Mouse (Mus musculus) adrenal gland, adult 8-10 months (tissue): ENCODE data around the gene Cd79b. TPM values are rescaled to one million over a fixed set of nuclear protein-coding genes. Genes with fewer than 3 reads are reported as not detected.

Experiments
- DNase-seq: peaks from one replicate; pipeline ENCODE4 v3.0.0; 2022
- total RNA-seq, 4 experiments: library from RNA; stranded (reverse); gene quantifications; 2 replicates each; pipeline ENCODE4 v1.2.4; 2022

The Cd79b gene
- total RNA-seq, 4 experiments from 2014 or later, result 1.2 to 2.3 (median 1.6) TPM

DNA sequence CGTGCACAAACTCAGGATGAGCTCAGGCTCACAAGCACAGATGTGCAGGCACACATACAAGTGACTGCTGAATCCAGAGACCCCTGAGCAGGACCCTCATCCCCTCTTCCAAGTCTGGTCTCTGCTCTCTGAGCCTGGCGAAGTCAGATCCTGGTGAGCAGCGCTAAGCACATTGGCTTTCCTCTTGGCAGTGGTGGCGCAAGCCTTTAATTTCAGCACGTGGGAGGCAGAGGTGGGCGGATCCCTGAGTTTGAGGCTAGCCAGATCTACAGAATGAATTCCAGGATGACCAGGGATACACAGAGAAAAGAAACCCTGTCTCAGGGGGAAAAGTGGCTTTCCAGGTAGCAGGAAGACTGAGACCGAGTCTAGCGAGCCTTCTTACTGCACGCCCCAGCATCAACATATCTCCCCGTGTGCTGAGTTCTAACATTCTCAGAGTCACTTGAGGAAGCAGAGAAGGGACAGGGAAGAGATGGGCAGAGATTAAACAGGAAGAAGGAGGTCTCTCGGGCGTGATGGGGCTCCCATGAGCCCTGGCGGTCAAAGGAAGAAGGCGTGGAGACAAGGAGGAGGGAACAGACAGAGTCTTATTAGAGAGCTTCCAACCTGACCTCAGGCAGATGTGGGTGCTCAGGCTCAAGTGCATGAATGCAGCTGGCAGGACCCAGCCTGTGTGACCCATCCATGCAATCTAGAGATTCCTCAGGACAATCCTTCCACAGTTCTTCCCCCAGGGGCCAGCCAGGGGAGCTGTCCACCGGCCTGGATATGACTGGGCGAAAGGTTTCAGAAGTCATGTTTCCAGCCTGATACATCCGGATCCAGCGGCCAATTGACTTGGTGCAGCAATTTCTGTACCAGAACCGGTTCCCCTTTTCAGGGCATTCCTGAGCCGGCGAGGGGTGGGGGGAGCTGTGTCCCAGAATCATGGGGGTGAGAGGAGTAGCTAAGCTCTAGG lies 4.1 kb upstream of the Cd79b start:
- no peak for DNase-seq

DNA sequence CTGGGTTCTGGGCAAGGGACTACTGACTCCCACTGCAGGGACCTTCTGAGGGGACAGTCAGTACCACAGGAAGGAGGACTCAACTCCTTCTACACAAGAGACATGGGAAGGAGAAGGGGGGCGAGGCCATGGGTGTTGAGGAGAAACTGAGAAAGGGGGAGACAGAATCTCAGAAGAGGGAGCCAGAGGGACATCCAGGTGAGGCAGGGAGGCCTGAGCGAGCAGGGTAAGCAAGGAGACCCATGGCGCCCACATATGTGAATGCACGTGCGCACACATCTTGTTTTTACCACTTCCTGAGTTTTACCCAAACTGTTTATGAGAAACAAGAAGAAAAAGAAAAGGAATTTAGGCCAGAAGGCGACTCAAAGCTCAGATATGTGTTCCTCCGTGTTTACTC lies 3.2 kb upstream of the Cd79b start:
- DNase-seq, result no peak

DNA sequence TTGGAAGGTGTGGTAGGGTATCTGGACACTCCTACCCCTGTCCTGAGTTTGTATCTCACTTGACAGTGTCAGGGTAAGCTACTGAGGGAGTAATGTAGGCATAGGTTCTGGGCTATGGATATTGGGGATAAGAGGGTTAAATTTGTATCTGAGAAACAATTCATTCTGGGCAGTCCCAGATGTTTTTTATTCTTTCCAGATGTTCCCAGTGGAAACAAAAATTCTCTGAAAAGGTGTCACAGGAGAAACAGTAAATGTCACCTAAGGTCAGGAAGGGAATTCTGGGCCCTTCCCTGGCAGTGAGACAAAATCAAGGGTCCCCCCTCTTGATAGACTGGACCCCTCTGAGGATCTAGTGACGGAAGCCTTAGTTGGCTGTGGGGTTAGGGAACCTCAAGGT lies 1.9 kb upstream of the Cd79b start:
- no peak for DNase-seq

DNA sequence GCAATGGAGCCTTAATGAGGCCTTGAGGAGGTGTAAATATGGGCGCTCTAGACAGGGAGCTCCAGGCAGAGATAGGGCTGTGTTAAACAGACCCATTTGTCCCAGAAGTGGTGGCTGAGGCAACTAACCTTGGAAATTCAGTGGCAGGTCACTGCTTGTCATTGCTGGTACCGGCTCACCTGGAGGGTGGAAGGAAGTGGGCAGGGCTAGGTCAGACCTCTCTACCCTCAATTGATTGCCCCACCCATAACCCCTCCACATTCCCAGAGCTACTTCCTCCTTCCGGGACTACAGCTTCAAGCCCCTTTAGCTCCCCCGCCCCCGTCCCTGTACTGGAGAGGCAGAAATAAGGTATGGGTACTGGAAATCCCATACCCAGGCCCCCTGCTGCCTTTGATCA lies 1.0 kb downstream of the Cd79b start:
- no peak for DNase-seq

DNA sequence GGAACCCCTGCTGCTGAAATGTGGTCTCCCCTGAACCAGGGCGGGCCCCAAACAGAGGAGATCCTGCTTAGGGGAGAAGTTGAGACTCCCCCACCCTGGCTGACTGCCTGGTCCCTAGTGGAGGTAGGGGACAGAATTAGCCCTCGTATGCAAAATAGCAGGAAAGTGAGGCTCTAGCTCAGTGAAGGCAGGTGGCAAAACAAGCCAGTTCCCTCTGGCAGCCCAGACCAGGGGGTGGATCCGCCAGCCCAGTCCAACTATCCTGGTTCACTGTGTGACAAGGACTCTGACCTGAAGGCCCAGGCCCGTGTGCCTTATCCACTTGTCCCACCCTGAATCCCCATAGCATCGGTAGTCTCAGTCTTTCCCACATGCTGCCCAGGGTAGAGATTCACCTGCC lies 4.4 kb downstream of the Cd79b start:
- DNase-seq, result no peak

DNA sequence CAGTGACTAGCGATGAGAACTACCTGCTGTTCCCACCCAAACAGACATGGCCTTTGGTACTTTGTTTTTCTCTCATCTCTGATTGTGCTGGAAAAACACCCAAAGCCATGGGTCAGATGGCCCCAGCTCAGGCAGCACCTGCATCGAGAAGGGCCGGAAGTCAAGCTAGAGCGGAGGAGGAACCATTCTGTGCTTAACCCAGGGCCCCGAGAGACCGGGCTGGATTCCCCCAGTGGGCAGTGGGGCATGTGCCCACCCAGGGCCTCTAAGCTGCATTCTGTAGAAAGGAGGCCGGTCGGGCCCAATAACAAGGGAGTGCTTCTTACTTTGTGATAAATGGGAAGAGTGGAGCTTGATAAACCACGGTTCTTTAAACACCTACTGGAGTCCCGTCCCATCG lies 6.4 kb downstream of the Cd79b start:
- no peak for DNase-seq

DNA sequence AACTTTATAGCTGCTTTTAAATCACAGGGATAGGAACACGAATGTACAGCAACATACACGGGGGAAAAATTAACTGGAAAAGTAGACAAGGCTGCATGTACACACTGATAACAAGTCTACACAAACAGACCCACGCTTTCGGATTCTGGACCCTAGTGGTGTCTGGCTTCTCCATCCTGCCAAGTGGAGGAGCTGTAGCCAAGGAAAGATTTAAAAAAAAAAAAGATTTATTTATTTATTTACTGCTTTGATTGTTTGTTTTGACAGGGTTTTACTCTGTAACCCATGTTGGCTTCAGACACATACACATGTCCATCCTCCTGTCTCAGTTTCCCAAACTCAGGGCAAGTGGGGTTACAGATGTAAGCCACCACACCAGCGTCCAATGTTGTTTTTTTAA lies 7.1 kb downstream of the Cd79b start:
- no peak for DNase-seq

DNA sequence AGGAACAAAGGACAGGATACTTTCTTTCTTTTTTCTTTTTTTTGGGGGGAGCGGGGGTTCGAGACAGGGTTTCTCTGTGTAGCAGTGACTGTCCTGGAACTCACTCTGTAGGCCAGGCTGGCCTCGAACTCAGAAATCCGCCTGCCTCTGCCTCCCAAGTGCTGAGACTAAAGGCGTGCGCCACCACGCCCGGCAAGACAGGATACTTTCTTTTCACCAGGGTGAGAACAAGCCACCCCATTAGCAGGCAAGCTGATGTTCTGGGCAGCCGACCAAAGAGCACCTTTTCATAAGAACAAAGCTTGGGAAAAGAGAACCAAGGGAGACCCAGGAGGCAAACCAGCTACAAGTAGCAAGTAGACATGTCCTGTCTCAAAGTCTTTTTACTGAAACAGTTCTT lies 7.8 kb downstream of the Cd79b start:
- DNase-seq, result no peak

DNA sequence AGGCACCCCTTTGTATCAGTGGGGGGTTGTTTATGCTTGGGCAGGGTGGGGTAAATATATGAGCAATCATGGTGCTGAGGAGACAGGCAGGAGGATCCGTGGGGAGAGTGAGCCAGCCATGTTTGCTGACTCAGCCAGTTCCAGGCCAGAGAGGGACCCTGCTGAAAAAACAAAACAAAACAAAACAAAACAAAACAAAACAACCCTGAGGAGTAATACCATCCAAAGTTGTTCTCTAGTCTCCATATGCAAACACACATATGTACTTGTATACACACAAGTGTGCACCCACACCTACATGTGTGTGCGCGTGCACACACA lies 8.5 kb downstream of the Cd79b start:
- DNase-seq, result no peak

DNA sequence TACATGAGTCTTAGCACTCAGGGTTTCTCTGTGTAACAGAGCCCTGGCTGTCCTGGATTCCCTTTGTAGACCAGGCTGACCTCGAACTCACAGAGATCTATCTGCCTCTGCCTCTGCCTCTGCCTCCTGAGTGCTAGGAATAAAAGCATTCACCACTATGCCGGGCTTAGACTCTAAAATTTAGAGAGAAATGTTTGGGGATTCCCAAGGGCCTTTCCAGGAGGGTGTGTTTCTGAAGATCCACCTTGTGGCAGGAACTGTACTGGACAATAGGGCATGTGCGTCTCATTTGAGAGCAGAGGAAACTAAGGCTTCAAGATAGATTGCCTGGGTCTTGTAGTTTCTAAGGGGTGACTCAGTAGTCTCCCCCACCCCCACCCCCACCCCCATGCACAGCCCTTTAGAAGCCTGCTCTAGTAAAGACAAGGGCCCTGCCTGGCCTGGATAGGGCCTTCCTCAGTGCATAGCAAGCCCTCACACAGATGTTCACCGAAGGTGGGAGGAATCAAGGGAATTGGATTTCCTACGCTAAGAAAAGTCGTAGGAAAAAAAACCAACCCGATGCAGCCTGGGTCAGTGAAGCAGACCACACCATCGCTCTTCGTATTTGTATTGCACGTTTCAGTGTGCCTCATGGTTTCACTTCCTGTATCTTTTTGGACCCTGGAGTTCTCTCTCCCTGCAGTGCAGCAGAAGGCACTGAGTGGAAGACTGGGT lies 9.1 kb downstream of the Cd79b start:
- DNase-seq, result no peak

DNA sequence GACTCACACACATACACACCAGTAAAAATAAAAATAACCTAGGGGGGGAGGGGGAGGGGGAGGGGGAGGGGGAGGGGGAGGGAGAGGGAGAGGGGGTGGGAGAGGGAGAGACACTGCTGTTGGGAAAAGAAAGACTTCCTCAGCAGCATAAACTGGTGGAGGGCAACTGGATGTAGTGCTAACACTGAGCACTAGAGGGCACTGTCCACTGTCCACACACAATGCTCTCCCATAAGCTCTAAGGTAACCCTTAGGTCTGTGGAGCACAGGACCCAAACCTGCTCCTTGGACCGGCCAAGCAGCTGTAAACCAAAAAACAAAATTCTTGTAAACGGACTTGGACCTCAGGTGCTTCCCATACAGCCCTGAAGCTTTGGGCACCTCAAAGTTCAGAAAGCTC lies 11.9 kb downstream of the Cd79b start:
- no peak for DNase-seq

DNA sequence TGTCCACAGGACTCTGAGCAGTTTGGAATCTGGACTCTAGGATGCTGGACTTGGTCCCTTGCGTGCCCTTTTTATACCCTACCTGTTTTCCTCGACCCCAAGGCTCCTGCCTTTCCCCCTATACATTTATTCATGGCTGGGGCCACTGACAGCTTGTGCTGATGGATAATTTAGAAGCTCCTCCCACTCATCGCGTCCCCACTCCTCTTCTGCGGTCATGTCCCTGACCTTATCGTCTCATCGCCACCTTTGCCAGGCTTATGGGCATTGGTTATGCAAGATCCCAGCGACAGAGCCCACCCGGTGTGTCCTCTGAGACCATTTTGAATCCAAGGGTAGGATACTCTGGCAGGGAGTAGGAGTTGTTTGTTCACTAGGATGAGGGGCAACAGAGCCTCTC lies 12.8 kb downstream of the Cd79b start, which contains the start of gene Gh:
Gene Gh, minus strand, starts transcription at position 101 of the 400 bp plus-strand sequence.
- DNase-seq, result no peak

DNA sequence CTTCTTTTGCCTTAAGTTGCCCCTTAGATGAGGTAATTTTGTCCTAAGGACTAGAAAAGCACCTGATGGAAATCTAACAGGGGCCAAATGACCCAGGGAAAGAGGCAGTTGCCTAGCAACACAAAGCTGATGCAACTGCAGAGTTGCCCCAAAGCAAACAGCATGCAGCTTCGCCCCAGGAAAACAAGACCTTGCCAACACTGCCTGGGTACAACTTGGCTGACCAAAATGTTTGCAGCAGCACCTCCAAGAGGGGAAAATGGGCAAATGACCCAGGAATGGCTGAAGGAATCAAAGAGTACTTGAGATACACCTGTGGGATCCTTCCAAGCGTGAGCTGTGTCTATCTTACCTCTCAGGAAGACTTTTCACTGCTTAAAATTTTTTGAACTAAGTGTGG lies 22.7 kb downstream of the Cd79b start:
- no peak for DNase-seq

DNA sequence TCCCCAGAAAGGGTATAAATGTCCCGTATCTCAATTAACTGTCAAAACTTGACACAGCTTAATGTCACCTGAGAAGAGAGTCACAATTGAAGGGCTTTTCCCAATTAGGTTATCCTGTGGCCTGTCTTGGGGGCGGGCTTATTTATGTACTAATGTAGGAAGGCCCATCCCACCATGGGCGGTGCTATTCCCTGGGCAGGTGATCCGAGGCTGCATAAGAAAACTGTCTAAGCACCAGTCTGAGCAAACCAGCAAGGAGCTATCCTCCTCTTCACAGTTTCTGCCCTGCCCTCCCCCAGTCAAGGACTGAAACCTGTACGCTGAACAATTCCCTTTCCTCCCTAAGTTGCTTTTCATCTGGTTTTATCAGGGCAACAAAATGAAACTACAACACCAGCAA lies 24.2 kb downstream of the Cd79b start:
- no peak for DNase-seq

DNA sequence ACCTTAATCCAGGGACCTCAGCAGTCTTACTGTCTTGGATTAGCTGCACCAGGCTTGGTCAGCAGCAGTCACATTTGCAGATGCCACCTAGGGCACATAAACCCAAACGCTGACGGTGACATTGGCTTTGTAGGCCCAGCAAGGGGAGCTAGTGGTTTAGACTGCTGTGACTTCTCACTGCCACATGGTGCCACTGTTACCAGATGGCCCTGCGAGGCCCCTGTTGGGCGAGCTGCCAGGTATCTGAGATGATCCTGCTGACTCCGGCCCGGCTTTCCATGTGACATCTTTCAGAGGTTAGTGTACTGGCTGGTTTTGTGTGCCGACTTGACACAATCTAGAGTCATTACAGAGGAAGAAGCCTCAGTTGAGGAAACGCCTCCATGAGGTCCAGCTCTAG lies 25.2 kb downstream of the Cd79b start:
- DNase-seq, result peak; percentile 69

DNA sequence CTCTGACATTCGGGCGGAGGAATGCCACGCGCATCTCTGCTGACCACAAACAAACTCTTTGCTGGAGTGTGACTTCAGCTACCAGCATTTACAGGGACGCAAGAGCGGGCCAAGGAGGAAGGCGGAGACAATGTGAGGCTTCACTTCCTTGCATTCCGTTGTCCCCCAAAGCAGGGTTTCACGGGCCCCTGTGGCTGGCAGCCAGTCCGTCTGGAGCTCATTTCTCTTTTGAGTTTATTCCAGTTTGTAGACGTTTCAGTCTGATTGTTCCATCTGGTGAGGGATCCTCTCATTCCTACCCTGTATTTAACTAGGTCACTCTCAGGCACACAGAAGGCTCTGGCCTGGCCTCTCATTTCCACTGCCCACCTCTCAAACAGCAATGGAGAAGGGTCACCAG lies 27.6 kb downstream of the Cd79b start:
- no peak for DNase-seq

DNA sequence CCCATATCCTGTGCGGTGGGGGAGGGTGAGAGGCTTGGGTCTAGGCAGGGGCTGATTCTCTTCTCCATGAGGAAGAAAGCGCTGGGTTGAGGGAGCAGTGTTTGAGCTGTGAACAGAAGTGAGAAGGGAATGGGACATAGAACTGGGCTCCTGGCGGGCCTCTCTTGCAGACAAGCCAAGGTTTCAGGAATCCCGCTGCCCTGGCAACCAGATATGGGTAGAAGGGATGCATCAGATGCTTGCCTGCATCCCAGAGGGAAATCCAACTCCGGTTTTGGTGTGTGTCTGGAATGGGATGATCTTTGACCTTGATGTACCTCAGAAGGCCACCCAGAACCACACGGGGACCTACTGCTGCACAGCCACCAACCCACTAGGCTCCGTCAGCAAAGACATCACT lies 28.4 kb downstream of the Cd79b start:
- DNase-seq, result no peak

DNA sequence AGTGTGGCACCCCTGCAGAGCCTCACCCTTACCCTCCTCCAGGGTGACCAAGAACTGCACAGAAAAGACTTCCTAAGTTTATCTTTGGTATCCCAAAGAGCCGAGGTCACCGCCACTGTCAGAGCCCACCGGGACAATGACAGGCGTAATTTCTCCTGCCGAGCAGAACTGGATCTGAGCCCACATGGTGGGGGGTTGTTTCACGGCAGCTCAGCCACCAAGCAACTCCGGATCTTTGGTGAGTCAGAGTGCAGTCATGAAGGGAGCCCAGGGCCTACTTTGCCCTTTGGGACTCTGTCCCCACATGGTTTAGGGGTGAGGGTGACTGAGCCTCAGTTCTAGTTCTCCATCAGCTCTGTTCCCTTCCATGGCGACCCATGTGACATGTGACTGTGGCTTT lies 30.4 kb downstream of the Cd79b start:
- no peak for DNase-seq

DNA sequence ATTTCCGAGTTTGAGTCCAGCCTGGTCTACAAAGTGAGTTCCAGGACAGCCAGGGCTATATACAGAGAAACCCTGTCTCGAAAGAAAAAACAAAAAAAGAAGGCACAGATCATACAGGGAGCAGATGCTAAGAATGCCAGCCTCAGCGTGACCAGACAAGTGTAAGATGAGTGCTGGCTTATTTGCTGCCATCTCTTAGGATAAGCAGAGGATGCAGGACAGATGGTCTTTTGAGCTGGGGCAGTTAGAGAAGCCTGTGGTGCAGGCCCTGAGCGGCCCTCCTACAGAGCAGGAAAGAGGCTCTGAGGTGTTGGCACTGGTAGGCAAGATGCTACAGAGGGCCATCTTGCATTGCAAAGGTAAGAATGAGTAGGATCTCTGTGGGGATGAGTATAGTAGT lies 31.2 kb downstream of the Cd79b start:
- no peak for DNase-seq

DNA sequence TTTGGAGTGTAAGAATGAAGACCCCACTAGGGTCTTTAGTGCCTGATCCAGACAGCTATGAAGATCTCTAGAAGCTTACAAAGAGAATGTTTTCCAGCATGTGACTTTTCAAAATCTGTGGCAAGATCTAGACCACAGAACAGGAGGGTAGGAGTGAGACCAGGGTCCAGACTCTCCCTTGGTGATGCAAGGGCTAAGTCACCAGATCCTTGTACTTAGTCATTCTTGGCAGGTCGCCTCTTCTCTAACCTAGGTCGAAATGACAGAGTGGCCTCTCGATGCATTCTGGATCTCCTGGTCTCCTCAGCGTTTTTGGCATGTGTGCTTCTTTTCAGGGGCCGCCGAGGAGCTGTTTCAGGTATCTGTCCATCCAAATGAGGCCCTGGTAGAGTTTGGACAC lies 32.1 kb downstream of the Cd79b start:
- DNase-seq, result no peak

DNA sequence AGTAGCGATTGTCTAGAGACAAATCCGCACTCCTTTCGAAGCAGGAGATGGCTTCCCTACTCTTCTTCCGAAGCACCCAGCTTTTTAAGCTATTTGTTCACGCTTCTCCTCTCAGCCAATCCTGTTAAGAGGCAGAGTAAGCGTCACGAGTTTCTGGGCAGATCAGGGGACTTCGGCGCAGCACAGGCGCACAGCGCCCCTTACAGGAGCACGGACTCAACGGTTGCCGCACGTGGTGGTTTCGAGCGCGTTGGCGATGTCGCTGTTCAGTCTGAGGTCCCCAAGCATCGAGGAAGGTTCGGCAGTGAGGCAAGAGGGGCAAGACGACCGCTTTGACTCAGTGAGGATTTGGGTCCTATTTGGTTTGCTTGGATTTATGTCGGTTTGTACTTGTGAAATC lies 38.1 kb downstream of the Cd79b start, which contains the start of gene Tcam1:
Gene Tcam1, plus strand, starts transcription at position 219 of the 400 bp plus-strand sequence.
- DNase-seq, result peak; percentile 91

DNA sequence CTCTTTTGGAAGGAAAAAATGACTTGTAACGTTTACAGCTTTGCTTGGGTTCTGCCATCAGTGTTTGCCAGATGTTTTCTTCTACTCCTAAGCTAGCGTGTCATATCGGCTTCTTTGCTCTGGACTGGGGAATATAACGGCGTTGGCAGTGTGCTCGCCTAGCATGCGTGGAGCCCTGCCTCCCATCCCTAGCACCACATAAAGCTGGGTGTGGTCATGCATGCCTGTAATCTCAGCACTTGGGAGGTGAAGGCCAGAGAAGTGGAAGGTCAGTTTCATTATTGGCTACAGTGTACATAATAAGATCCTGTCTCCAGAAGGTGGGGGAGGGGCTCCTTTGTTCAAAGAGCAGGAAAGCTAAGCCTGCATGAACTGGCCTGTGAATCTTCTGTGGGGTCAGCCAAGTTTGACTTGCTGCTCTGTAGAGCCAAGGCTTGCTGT lies 39.6 kb downstream of the Cd79b start:
- no peak for DNase-seq

DNA sequence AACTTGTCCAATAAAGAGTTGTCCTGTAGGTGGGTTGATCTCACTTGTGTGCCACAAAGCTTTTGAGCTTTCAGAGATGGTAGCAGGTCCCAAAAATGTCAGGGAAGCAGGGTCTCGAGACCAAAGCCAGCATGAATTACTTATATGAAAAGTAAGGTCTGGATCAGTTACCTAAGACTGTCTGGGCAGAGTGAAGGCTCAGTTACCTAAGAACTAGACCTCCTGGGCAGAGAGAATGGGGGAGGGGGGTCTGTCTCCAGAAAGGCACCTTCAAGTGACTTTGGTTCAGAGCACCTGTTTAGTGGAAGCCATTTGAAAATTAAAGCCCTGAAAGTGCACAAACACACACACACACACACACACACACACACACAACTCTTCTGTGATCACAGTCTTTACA lies 40.2 kb downstream of the Cd79b start:
- no peak for DNase-seq

DNA sequence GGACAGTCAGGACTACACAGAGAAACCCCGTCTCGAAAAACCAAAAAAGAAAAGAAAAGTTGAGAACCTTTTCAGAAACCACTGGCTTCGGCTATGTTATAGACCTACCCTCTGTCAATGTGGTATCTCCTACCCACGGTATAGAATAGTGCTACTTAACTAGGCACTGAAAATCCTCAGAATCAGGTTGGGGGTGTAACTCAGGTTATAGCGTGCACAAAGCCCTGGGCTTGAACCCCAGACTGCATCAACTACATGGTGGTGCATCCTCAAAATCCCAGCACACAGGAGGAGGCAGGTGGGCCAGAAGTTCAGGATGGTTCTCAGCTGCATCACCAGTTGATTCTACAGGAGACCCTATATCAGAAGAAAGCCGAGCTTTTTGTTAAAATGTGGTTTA lies 40.8 kb downstream of the Cd79b start:
- no peak for DNase-seq
